Mouse (Mus musculus) fat pad, adult 2 months (tissue): ENCODE data around the gene H2afx.
"Not testable (repeated sequence)": the region's sequence is repeated elsewhere in the genome, so short reads cannot be mapped to it uniquely, and the experiment has no call there.

Experiments used
- DNase-seq: peaks from one replicate; pipeline ENCODE4 v3.0.0-alpha.2; 2011; ENCODE audit warnings: low read depth, low spot score; ENCODE audit errors: extremely low read depth

H2afx gene

DNA sequence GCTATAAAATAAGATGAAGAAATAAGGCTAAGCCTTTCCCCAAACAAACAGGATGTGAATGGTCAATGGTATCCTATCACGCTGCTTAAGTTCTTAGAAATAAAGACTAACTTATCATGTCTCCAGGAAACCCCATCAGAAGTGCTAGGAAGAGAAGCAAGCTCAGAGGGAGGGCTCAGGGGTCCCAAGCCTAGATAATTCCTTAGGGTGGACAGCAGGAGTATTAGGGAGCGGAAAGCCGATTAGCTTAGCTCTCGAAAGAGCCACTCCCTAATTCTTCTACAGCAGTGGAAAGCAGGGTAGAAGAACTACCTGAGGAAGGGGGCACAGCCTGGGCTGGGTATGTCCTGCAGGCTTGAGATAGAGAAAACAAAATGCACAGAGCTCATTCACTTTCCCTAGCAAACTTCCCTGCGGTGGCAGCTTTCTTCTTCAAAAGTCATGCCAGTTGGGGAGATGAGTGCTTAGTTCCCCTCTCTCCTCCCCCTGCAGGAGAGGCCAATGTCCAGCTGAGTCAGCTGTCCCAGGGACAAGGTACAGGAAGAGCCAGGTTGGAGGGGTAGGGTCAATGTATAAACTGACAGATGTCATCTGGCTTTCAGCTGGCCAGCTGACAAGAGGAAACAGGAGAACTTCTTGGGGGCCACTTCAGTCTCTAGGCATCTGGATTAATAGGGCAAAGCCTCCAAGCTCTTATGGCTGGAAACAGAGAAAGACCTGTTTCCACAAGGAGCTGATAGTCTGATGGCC is 16.2 kb upstream of the H2afx start:
- no peak for DNase-seq

DNA sequence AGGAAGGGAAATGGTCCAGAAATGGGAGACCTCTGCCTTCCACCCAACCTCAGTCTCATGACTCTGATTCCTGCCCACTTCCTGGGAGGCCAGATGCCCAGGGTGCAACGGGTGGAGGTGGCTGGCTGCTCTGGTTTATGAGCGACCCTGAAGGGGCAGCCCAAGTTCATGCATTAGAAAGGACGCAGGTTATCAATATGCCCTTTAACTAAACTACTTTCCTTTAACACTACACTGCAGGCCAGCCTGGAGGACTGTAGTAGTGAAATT is 15.7 kb upstream of the H2afx start:
- no peak for DNase-seq

DNA sequence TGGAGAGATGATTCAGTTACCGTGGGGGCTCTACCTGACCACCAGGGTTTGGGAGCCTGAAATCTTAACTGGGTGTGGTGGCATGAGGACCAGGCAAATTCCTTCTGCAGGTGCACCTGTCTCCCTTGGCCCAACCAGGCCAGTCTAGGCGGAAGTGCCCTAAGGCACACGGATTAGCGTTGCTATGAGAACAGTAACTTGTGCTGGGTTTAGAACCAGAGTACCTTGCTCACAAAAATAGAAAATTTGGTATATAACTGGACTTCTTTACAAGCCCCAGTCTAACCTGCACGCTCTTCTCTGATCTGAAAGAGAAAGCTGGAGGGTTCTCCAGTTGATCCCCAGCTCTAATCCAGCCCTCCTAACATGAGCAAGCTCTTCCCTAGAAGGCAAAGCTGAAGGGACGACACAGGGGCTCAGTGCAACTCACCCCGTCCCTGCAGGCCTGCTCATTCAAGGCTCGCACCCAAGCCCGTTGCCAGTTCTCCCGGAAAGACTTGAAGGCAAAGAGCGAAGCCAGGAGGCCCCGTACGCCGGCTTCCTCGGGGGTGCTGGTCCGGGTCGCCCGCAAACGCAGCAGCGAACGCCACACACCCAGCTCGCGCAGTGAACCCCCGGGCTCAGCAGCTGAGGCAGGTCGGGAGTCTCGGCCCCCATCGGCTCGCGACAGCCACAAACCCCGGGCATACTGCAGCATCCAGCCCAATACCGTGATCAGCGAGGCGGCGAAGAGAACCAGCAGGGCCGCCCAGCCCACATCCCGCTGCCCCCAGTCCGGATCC is 15.2 kb upstream of the H2afx start:
- no peak for DNase-seq

GRCm38 (mm10) chr9:44319887-44320798 is 14.4 kb upstream of the H2afx start, which contains the start of gene C2cd2l:
C2cd2l (minus strand) TSS chr9:44320285.
- DNase-seq = peak; percentile 74

DNA sequence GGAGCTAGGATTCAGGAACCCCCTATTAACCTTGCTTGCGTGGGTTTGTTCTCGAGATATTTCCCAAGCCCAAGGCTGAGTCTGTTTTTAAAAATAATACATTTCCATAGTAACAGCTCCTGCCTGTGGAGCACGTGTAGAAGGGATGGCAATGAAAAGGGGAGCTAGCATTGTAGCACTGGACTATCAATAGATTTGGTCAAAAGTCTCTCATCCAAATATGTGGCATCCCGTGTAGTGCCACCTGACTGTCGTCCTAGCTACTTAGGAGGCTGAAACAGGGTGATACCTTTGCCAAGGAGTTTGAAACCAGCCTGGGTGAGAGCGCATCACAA is 13.7 kb upstream of the H2afx start:
- no peak for DNase-seq

DNA sequence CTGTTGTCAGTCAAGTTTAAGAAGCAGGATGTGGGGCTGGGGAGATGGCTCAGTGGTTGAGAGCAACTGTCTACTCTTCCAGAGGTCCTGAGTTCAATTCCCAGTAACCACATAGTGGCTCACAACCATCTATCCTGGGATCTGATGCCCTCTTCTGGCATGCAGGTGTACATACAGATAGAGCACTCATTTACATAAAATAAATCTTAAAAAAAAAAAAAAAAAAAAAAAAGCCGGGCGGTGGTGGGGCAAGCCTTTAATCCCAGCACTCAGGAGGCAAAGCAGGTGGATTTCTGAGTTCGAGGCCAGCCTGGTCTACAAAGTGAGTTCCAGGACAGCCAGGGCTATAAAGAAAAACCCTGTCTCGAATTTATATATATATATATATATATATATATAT is 10.8 kb upstream of the H2afx start:
- DNase-seq = not testable (repeated sequence)

- DNase-seq = no peak
Measured at GRCm38 (mm10) chr9:44324147-44324546, 10.3 kb upstream of the H2afx start.

- DNase-seq = not testable (repeated sequence)
Measured at GRCm38 (mm10) chr9:44325032-44325767, 9.3 kb upstream of the H2afx start.

DNA sequence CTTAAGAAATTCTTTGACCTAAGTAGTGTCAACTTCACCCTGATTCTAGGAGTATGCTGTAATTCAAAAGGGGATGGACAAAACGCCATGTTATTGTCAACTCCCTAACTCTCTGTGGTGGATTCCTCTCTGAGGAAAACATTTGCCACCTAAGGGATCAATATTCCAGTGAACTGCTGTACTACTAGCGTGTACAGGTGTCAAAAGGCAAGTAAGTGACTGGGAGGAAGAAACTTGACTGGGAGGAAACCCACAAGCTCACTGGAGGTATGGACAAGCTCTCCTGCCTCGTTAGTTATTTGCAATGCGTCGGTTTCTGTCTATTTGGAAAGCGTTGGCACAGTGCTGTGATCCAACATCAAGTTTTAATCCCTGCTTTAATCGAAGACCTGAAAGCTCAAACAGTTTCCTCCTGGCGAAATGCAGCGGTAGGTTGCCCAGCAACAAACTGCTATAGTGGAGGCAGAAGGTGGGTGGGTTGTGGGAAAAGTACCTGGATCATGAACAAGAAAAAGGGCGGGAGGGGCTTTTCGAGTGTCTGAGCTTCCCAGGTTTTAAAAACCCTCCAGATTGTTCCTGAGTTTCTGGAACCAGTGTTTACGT is 8.6 kb upstream of the H2afx start, which contains the start of gene Dpagt1:
TSS of gene Dpagt1 (plus strand) at position 252 of the 603 bp plus-strand sequence.
- DNase-seq = peak; percentile 73

- peak; percentile 62 for DNase-seq
Measured at GRCm38 (mm10) chr9:44326371-44327063, 8.0 kb upstream of the H2afx start.

- no peak for DNase-seq
Measured at GRCm38 (mm10) chr9:44327064-44327711, 7.3 kb upstream of the H2afx start.

GRCm38 (mm10) chr9:44327926-44328325 is 6.6 kb upstream of the H2afx start:
- no peak for DNase-seq

DNA sequence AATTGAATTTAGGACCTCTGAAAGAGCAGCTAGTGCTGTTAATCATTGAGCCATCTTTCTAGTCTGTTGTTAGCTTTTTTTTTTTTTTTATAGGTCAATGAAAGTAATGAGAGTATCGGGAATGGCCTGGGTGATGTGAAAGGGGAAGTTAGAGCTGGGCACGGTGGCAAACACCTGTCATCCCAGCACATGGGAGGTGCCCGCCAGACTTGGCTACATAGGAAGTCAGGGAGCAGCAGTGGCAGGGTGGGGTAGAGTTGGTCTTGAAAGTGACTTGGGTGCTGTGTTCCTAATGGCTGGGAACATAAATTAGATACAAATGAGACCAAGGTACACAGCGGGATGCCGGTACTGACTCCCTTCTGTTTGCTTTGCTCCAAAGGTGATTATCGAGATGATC is 3.8 kb upstream of the H2afx start:
- no peak for DNase-seq

GRCm38 (mm10) chr9:44332918-44333638 is 1.4 kb upstream of the H2afx start:
- no peak for DNase-seq

- no peak for DNase-seq
Measured at GRCm38 (mm10) chr9:44335331-44336092, 1.0 kb downstream of the H2afx start.

- no peak for DNase-seq
Measured at GRCm38 (mm10) chr9:44336093-44336406, 1.6 kb downstream of the H2afx start.

GRCm38 (mm10) chr9:44336513-44336912 is 2.0 kb downstream of the H2afx start:
- DNase-seq = not testable (repeated sequence)

DNA sequence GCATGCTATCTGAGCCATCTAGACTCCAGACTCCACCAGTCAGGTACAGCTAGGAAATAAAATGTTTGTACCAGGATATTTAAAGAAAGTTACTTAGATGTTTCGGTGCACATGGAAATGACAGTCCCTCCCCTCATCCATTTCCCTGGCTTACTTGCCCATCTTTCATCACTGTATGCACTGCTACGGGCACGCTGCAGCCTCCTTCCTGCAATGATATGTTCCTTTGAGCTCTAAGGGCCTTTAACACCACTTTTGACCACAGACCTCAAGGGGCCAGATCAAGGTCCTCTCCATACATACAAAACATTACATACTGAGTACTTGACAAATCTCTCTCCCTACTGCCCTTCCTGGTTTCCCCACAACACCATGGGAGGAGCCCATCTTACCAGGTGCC is 2.5 kb downstream of the H2afx start:
- no peak for DNase-seq
